Mouse (Mus musculus): ENCODE measurements around the gene 4933402J07Rik.

The 4933402J07Rik gene

DNA sequence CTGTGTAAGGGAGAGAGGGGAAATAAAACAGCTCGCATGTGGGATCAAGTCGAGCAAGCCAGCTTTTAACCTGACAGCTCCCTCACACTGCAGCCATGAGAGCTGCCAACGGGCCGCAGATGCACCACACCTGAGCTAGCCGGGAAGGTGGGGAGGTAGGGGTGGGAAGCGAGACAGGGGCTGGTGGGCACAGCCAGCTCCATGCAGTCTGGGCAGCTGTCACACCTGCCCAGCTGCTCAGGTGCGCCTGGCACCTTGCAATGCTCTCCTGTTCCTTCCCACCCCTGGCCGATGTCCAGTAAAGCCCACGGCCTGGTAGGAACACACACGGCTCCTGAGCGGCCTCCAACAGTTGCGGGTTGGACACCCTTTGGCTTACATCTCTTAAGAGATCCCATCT lies 57.5 kb downstream of the 4933402J07Rik start:
- no peak for DNase-seq (ENCODE audit: low spot score in 2 of 2)

DNA sequence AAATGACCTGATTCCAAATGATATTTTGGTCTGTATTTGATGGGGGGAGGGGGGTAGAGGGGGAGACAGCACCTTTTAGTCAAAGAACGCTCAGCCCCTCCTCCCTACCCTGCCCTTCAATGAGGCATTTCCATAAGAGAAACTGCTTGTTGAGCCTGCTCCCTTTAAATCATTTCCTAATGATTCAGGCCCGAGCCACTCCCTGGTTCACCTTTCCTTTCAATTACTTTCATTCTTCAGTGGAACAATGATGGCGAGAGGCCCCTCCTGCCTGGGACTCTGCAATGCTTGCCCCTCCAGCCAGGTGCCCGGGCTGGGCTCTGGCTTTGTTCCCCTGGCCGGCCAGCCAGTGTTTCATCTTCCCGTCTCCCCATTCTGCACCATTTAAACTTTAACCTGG lies 66.0 kb downstream of the 4933402J07Rik start:
- no peak for DNase-seq (ENCODE audit: low spot score in 2 of 2)

DNA sequence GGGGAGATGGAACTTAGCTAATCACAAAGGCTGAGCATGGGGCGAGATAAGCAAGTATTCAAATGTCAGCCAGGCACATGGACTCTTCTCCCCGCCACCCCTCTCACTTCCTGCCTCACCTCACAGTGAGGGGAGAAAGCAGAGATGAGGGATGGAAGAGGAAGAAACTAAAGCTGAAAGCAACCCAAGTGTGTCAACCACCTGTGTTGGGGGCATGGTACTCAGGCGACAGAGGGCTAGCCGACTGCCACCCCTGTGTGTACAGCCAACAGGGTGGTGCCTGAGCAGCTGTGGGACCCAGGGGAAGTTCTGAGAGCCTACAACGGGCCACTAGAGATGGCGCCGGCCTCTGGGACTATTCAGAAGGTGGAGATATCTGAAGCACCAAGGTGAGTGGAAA lies 68.1 kb downstream of the 4933402J07Rik start:
- no peak for DNase-seq (ENCODE audit: low spot score in 2 of 2)

DNA sequence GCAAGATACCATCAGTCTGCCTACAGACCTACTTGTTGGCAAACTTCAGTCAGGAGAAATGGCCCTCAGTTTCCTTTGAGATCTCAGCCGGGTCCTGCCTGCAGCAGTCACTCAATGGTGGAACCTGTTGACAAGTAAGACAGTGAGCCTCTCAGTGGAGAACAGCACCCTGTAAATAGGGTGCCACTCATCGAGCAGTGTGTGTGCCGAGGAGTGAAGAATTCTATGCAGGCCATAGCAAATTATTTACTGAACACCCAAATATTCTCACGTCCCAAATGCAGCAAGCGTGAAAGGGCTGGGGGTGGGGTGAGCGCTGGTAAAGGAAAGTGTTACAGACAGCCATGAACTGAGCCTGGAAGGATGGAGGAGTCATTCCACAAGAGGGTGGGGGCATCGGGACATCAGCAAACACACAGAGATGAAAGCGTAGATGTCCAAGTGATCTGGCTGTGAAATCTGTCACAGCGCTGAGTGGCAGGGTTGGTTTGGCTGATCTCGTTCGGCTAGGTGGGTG lies 72.6 kb downstream of the 4933402J07Rik start:
- no peak for DNase-seq (ENCODE audit: low spot score in 2 of 2)

Data from frontal cortex, postnatal 14 days (tissue).